Mouse (Mus musculus): ENCODE data around the gene 4930442H23Rik.

DNA sequence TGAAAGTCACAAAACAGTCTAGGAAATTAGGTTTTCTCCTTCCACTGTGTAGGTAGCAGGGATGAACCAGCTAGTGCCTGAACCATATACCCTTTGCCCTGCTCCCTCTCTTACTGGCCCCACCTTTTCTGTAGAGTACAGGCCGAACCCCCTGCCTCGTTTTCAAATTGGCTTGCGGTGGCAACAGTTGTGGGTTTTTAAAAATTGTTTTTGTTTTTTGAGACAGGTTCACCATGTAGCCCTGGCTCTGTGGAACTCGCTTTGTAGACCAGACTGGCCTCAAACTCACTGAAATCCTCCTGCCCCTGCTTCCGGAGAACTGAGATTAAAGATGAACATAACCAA is 15.6 kb downstream of the 4930442H23Rik start:
- TF ChIP-seq GATA1 (IDR thresholded peaks at IDR 0.05; ENCODE audit: borderline replicate concordance, low read length) (no peak), FLI1 (IDR thresholded peaks at IDR 0.05; ENCODE audit: low read length) (no peak)

All from megakaryocyte, embryonic 14.5 days (primary cell).